Mouse (Mus musculus): ENCODE data around the gene Vmn1r170.
"Not testable (repeated sequence)": the region's sequence is repeated elsewhere in the genome, so short reads cannot be mapped to it uniquely, and the experiment has no call there.

Vmn1r170 gene

GRCm38 (mm10) chr7:23605875-23606274, at the start of gene Vmn1r170:
Gene Vmn1r170, plus strand, starts transcription at chr7:23606175.
- DNase-seq = not testable (repeated sequence)

- not testable (repeated sequence) for DNase-seq
These were observed 30.7 kb upstream of the Vmn1r170 start, which contains the start of gene Vmn1r169 for GRCm38 (mm10) chr7:23575226-23575625. Gene Vmn1r169, plus strand, starts transcription at chr7:23575526.

- no peak for DNase-seq
These were observed 24.4 kb downstream of the Vmn1r170 start, which contains the start of gene Vmn1r171 for GRCm38 (mm10) chr7:23630422-23630821. Gene Vmn1r171, plus strand, starts transcription at chr7:23630722.
